Comparison of ENCODE assay signal across 23 mouse cellular contexts in genomic region chr8:10882381-10882780, GRCm38 (mm10).
DNase-seq lines count a peak whose midpoint lies in the region; ATAC-seq and TF ChIP-seq lines count a peak whose summit lies in the region.
"Had no signal": no experiment of that assay in that cellular context is flagged by ENCODE, and none has a peak within 500 bp of the region (broad histone marks: within the 10 kb centered on the region; RNA-seq: fewer than 3 reads in every experiment).

No protein-coding gene starts in this region.

- no peaks in the 10 kb centered on the region for H3K36me3 ChIP-seq in heart, embryonic 10.5 days
- no peaks in the 10 kb centered on the region for H3K36me3 ChIP-seq in midbrain, postnatal 0 days (ENCODE audit: insufficient read depth, low read length)
- no peaks in the 10 kb centered on the region for H3K36me3 ChIP-seq in midbrain, embryonic 14.5 days (ENCODE audit: control insufficient read depth, insufficient read depth, low read length)
- H3K36me3 ChIP-seq: forebrain, embryonic 12.5 days; G1E; midbrain, embryonic 15.5 days; neural tube, embryonic 15.5 days had no signal

- no peak for TF ChIP-seq CTCF in midbrain, postnatal 0 days (IDR thresholded peaks at IDR 0.05)

- H3K4me3 ChIP-seq in heart, embryonic 10.5 days: no peak overlapping the region
- no peak overlapping the region for H3K4me3 ChIP-seq in midbrain, postnatal 0 days (ENCODE audit: low read depth, low read length)
- H3K4me3 ChIP-seq in midbrain, embryonic 14.5 days (replicated peaks; ENCODE audit: low read depth, low read length): no peak overlapping the region
- H3K4me3 ChIP-seq: forebrain, embryonic 12.5 days; megakaryocyte, embryonic 14.5 days; midbrain, embryonic 15.5 days; neural tube, embryonic 15.5 days had no signal

- H3K4me1 ChIP-seq in heart, embryonic 10.5 days: peaks cover 6% of the 10 kb centered on the region; the same call in 1 of the 2 replicates
- H3K4me1 ChIP-seq in midbrain, postnatal 0 days (ENCODE audit: insufficient read depth, low read length): no peaks in the 10 kb centered on the region
- H3K4me1 ChIP-seq in midbrain, embryonic 14.5 days (ENCODE audit: control insufficient read depth, insufficient read depth, low read length): no peaks in the 10 kb centered on the region
- H3K4me1 ChIP-seq: megakaryocyte, embryonic 14.5 days; midbrain, embryonic 15.5 days had no signal

- H3K9me3 ChIP-seq in heart, embryonic 10.5 days: no peaks in the 10 kb centered on the region
- no peaks in the 10 kb centered on the region for H3K9me3 ChIP-seq in midbrain, postnatal 0 days (ENCODE audit: low read length)
- no peaks in the 10 kb centered on the region for H3K9me3 ChIP-seq in midbrain, embryonic 14.5 days (ENCODE audit: control insufficient read depth, low read length)
- H3K9me3 ChIP-seq: forebrain, embryonic 12.5 days; G1E; midbrain, embryonic 15.5 days; neural tube, embryonic 15.5 days had no signal

- H3K4me2 ChIP-seq in midbrain, postnatal 0 days (ENCODE audit: low read depth, low read length, poor library complexity, severe bottlenecking): no peak overlapping the region
- no peak overlapping the region for H3K4me2 ChIP-seq in midbrain, embryonic 14.5 days (ENCODE audit: low read length)
- H3K4me2 ChIP-seq: forebrain, embryonic 12.5 days; liver, embryonic 11.5 days; lung, embryonic 14.5 days; midbrain, embryonic 15.5 days; neural tube, embryonic 15.5 days had no signal

- intact Hi-C loops in heart, postnatal 14 days (cut with DNase I): loop anchor here (5.0 kb wide), 1 partner anchor 125 kb away; the partner anchor contains the start of gene Irs2
- intact Hi-C loops in left cerebral cortex, postnatal 10 days (cut with DNase I): no loop called here

- WGBS in heart, embryonic 10.5 days: 48% methylated on average over 5 of the region's 5 CpGs
- WGBS in midbrain, postnatal 0 days: 71% methylated on average over 5 of the region's 5 CpGs
- WGBS in midbrain, embryonic 14.5 days: 75% methylated on average over 5 of the region's 5 CpGs

- H3K27ac ChIP-seq in heart, embryonic 10.5 days: no peak overlapping the region
- H3K27ac ChIP-seq in midbrain, postnatal 0 days (ENCODE audit: low read depth, low read length): no peak overlapping the region
- H3K27ac ChIP-seq in midbrain, embryonic 14.5 days (replicated peaks; ENCODE audit: low read depth, low read length): no peak overlapping the region
- H3K27ac ChIP-seq: forebrain, embryonic 12.5 days; midbrain, embryonic 15.5 days; neural tube, embryonic 15.5 days; stomach, postnatal 0 days had no signal

- H3K27me3 ChIP-seq in heart, embryonic 10.5 days (ENCODE audit: insufficient read depth, poor library complexity, severe bottlenecking): no peaks in the 10 kb centered on the region
- H3K27me3 ChIP-seq in midbrain, postnatal 0 days (ENCODE audit: insufficient read depth, low read length): no peaks in the 10 kb centered on the region
- no peaks in the 10 kb centered on the region for H3K27me3 ChIP-seq in midbrain, embryonic 14.5 days (ENCODE audit: control insufficient read depth, insufficient read depth, low read length)

- no peak for ATAC-seq in midbrain, postnatal 0 days (ENCODE audit: low FRiP score)
- no peak for ATAC-seq in midbrain, embryonic 14.5 days (ENCODE audit: low FRiP score, low TSS enrichment)
- ATAC-seq: inflammation-experienced regulatory T-cells, adult 6 months; midbrain, embryonic 15.5 days had no signal

- no peak overlapping the region for H3K9ac ChIP-seq in midbrain, postnatal 0 days (replicated peaks; ENCODE audit: low read length, poor library complexity, severe bottlenecking)
- no peak overlapping the region for H3K9ac ChIP-seq in midbrain, embryonic 14.5 days (replicated peaks; ENCODE audit: low read length)
- H3K9ac ChIP-seq: forebrain, embryonic 12.5 days; lung, embryonic 14.5 days; midbrain, embryonic 15.5 days; neural tube, embryonic 15.5 days had no signal

- DNase-seq in adrenal gland, adult 8-10 months: peak; percentile 42
- no peak for DNase-seq in adrenal gland, postnatal 4 days (ENCODE audit: low spot score in 2 of 2)
- peak; percentile 13 to 52 for DNase-seq in heart, adult 9 months (ENCODE audit: low spot score in 2 of 2)
- DNase-seq in heart, embryonic 10.5 days (ENCODE audit: low spot score): no peak
- peak; percentile 19 for DNase-seq in midbrain, postnatal 0 days (ENCODE audit: low spot score)
- no peak for DNase-seq in midbrain, embryonic 14.5 days
- DNase-seq in heart, postnatal 14 days: peak; percentile 18 to 61
- DNase-seq in left cerebral cortex, postnatal 10 days (ENCODE audit: extremely low spot score in 1 of 2, low spot score in 2 of 2): no peak
- DNase-seq: cerebellum, adult 18-20 months; gastrocnemius, postnatal 25 days; kidney, adult 2 months; kidney, postnatal 10 days; lung, embryonic 14.5 days; right cerebral cortex, postnatal 4 days; thymus, postnatal 14 days had no signal

Comparison
In these comparisons a context has a peak if more than half of its experiments do, and no peak if none do; other contexts are left out.
1. DNase-seq: peak in adrenal gland, adult 8-10 months (single experiment), heart, adult 9 months (2 of 2), midbrain, postnatal 0 days (single experiment) and heart, postnatal 14 days (2 of 2); none in adrenal gland, postnatal 4 days (0 of 2), heart, embryonic 10.5 days (single experiment), midbrain, embryonic 14.5 days (single experiment) and left cerebral cortex, postnatal 10 days (0 of 2).